Mouse (Mus musculus): ENCODE data around the gene Myo1c.
A peak's percentile ranks its signal among the peaks of the same experiment; 100 is the strongest.

The Myo1c gene

DNA sequence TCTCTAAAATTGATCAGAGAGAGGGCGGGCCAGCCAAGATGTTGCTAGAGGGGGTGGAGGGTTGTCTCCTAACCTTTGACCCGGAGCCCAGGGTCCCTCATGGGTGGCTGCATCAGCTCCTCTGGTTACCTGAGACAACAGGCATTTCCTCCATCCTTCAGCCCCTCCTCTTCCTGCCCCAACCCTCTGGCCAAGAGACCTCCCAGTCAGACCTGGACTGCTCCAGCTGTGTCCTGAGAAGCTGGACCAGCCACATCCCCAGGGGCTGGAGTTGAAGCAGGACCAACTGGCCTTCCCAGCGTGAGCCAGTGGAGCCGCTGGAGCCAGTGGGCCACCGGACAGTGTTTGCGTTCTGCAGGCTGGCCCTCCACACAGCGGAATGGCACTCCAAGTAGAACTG, at the start of gene Myo1c:
Myo1c (plus strand) TSS at position 194 of the 400 bp plus-strand sequence.
- no peak for DNase-seq (ENCODE audit: low spot score in 2 of 2)

DNA sequence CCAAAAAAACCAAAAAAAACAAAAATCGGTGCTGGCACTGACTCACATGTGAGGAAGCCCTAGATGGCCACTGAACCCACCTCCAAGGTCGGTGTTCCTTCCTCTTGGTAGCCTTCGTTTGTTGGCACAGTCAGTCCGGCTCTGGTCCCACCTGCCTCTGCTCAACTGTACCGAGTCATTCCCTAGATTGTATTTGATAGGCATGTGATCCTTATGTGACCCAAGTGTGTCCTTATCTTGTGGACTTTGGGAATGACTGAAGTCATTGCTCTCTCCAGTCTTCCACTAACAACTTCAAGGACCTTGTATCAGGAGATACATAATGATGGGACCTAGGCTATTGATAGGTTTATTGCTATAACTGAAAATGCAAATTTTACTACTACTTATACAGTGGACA, 45.5 kb upstream of the Myo1c start:
- DNase-seq (ENCODE audit: low spot score in 2 of 2), result no peak

DNA sequence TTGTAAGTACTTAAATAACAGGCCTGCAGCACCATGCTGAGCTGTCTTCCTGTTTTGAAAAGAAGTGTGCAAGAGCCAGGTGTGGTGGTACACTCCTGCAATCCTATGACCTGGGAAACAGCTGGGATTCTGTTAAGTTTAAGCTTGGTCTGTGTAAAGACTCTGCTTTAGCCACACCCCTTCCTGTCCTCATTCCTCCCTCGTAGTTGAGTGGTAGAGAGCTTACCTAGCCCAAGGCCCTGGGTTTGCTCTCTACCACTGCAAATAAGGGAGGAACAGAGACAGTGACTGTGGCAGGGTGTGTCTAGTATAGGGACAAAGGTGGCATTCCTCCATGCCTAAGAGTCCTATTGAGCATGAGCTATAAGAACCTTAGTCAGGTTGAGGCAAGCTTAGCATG, 45.0 kb upstream of the Myo1c start:
- no peak for DNase-seq (ENCODE audit: low spot score in 2 of 2)

- no peak for DNase-seq (ENCODE audit: low spot score in 2 of 2)
Observed at GRCm38 (mm10) chr11:75608776-75609175, 41.5 kb upstream of the Myo1c start.

DNA sequence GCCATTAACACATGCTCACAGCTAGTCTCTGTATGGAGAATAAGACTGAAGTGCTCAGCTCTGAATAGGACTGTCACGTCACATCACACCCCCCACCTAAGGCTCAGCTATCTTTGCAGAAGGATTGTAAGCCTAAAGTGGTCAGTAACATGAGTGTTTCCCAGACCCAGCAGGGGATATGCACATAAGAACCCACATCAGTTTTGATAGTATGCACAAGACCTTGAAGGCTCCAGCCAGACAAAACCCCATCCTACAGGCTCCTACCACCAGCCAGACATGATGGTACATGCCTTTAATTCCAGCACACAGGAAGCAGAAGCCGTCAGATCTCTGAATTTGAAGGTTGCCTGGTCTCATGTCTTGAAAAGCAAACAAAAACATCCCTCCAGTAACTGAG, 40.3 kb upstream of the Myo1c start:
- no peak for DNase-seq (ENCODE audit: low spot score in 2 of 2)

DNA sequence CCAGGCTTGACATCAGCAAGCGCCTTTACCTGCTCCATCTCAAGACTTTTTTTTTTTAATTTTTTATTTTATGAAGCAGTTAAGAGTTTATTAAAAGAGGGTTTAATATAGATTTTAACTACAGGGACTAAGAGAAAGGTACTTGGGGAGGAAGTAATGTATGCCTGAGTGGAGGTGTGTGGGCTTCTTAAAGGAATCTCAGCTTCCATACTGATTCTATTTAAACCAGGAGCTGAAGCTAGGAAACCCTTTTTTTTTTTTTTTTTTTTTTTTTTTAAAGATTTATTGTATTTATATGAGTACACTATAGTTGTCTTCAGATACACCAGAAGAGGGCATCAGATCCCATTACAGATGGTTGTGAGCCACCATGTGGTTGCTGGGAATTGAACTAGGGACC, 35.5 kb upstream of the Myo1c start:
- DNase-seq (ENCODE audit: low spot score in 2 of 2), result no peak

GRCm38 (mm10) chr11:75615556-75615955, 34.7 kb upstream of the Myo1c start:
- DNase-seq (ENCODE audit: low spot score in 2 of 2), result no peak

DNA sequence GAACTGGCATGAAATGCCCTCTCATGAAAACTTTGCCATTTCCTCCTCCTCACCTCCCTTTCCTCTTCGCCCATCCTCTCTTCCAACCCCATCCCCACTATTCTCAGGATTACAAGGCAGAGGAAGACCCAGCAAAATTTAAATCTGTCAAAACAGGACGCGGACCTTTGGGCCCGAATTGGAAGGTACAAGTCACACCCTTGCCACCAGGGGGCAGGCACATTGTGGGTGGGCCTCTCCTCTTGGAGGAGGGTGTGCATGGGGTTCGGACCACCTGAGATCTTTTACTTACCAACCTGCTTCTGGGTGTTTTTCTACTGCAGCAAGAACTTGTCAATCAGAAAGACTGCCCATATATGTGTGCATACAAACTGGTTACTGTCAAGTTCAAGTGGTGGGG, 31.2 kb upstream of the Myo1c start:
- no peak for DNase-seq (ENCODE audit: low spot score in 2 of 2)

GRCm38 (mm10) chr11:75620136-75620780, 30.0 kb upstream of the Myo1c start:
- no peak for DNase-seq (ENCODE audit: low spot score in 2 of 2)

DNA sequence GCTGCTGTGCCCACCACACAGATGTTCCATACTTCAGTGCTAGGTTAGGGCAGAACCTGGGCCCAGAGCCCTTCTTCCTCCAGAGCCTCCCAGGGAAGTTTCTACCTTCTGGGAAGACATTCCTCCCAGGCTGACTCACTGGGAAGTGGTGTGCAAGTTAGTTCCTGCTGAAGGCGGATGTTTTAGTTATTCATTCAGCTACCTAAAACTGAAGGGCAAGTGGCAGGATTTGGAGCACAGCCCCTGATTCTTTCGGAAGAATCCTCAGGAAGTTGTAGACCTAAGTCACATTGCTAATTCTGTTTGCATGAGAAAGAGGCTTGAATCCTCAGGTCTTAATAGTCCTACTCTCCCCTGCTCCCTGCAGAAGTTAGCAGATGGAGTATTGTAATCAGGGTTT, 28.9 kb upstream of the Myo1c start:
- DNase-seq (ENCODE audit: low spot score in 2 of 2), result no peak

GRCm38 (mm10) chr11:75622588-75623329, 27.5 kb upstream of the Myo1c start:
- DNase-seq (ENCODE audit: low spot score in 2 of 2), result no peak

GRCm38 (mm10) chr11:75624102-75624554, 26.2 kb upstream of the Myo1c start:
- DNase-seq (ENCODE audit: low spot score in 2 of 2), result no peak

DNA sequence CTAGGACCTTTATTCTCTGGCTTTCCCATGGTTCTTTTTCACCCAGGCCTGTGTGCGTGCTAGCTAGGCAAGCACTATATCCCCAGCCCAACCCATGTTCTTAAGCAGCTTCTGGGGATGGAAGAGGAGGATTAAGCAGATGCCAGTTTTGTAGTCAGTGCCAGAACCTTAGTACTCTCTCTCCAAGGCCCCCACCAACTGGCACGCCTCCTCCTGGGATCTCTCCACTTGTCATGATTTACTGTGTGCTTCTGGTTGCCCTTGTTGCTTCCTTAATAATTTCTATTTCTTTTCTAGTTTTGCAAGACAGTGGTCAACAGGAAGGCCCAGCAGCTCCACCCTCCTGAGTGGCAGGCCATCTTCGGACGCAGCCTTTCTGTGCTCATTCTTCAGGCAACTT, 24.5 kb upstream of the Myo1c start:
- no peak for DNase-seq (ENCODE audit: low spot score in 2 of 2)

GRCm38 (mm10) chr11:75630098-75630497, 20.2 kb upstream of the Myo1c start:
- DNase-seq (ENCODE audit: low spot score in 2 of 2), result no peak

DNA sequence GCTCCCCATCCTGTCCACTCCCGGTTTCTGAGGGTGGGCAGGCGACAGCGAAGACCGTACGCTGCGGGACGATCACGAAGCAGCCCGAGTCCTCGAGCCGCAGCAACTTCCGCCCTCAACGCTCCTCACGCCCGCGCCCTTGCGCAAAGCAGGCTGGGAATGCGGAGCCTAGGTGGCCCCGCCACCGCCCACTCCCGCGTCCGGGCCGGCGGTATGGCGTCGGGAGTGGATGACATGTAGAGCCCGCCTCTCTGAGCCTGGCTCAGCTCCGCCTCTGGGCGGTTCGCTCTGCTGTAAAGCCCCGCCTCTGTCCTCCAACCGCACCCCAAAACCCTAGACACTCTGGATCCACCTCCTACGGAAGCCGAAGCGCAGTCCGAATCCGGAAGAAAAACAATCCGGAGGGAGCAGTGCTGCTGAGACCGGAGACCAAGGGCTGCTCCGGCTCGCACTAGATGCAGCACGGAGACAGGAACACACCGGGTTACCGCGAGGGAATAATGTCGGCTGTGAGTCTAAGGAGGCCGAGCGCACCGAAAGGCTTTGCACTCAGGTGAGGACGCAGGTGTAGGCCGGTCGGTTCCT, 19.6 kb upstream of the Myo1c start, which contains the start of gene Inpp5k:
Inpp5k (plus strand) TSS at position 344 of the 585 bp plus-strand sequence.
- peak; percentile 87 to 93 for DNase-seq (ENCODE audit: low spot score in 2 of 2)

GRCm38 (mm10) chr11:75631561-75632225, 18.6 kb upstream of the Myo1c start:
- no peak for DNase-seq (ENCODE audit: low spot score in 2 of 2)

DNA sequence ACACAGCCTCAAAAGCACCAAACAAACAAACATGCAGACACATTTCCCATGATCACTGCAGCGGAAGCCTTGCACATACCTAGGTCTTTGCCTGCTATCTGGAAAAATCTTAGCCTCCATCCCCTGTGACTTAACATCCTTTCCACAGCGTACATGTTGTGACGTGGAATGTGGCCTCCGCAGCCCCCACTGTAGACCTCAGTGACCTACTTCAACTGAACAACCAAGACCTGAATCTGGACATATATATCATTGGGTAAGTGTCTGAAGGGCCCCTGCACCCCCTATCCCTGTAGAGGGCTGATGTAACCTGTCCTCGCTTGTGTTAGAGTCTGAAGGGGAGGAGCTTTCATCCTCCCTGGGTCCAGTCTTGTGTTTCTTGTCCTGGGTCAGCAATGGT, 17.4 kb upstream of the Myo1c start:
- no peak for DNase-seq (ENCODE audit: low spot score in 2 of 2)

DNA sequence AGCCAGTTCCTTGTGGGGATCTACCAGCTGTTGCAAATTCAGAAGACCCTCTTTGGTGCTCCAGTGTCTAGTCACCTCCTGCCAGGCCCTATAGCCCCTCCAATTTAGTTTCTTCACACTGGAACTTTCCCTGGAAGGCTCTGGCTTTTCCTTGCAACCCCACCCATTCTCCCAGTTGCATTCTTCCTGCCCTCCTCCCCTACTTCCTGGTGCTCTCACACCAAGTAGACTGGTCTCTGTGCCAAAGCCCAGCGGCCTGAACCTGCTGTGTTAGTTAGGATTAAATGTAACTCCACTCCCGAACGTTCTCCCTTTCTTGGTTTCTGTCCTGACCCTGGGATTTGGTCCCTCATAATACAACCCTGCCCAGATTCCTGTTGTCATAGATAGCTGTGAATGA, 15.5 kb upstream of the Myo1c start:
- no peak for DNase-seq (ENCODE audit: low spot score in 2 of 2)

DNA sequence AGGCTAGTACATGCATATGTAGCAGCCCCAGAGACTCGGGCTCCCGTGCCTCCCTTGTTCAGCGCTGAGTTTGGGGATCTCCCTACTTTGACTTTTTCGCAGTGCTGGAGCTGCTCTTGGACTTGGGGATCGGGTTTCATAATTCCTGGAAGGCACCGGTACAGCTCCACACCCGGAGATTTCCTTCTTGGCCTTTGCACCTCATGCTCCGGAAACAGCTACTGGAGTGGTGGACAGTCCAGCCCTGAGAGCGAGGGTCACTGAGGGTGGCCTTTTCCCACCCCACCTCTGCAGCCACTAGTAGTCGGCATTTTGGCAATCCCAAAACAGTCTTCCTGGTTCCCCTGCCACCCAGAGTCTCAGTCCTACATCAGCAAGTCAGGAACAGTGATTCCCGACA, 15.0 kb upstream of the Myo1c start:
- DNase-seq (ENCODE audit: low spot score in 2 of 2), result no peak

GRCm38 (mm10) chr11:75643323-75643722, 7.0 kb upstream of the Myo1c start:
- DNase-seq (ENCODE audit: low spot score in 2 of 2), result no peak

DNA sequence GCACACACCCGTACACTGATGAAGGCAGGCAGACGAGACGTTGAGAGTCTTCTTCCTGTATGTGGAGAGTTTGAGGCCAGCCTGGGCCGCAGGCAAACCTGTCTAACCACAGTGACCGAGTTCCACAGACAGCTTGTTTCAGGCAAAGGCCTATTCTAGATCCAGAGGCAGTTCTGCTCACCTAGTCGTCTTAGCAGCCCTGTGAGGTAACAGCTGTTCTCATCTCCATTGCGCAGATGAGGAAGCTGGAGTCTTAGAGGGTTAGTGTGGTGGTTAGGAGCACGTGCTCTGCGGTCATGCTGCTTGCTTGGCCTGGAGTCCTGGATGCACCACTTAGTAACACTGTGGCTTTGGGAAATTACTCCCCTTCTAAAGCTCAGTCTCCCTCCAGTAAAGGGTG, 5.6 kb upstream of the Myo1c start:
- no peak for DNase-seq (ENCODE audit: low spot score in 2 of 2)

DNA sequence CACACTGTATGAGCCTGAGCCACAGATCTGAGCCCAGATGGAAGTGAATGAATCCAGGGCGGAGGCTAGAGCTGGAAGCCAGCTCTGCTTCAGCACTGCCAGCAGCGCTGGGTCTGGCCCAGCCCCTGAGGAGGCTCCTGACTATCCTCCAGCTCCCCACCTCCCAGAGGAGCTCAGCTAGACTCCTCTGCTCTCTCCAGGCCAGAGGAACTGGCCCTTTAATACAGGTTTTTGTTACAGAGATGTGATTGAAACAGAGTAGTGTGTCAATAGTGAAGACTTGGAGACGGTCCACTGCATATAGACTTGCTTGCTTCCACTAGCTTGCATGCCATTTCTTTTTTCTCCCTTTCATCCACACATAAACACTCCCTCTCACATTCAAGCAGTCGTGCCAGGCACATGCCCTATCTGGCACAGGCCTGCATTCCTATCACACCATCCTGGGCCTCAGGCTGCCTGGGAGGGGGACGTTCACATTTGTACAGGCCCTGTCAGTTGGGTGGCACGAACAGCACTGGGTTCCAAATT, 2.6 kb upstream of the Myo1c start:
- DNase-seq (ENCODE audit: low spot score in 2 of 2), result peak in 1 of 2 experiments; percentile 43

Data from cerebellum, postnatal 4 days (tissue).